Mouse (Mus musculus) spleen, postnatal 10 days (tissue): Measurements from ENCODE around the gene D630023F18Rik.

Experiments
- DNase-seq, 2 experiments: peaks; one replicate each; pipeline ENCODE4 v3.0.0; 2021 to 2022; ENCODE audit warnings: low spot score in 2 of 2

The D630023F18Rik gene

GRCm38 (mm10) chr1:65122574-65123372 lies at the start of gene D630023F18Rik:
D630023F18Rik (minus strand) TSS chr1:65123214.
- no peak for DNase-seq

GRCm38 (mm10) chr1:65171579-65171978 lies 48.6 kb upstream of the D630023F18Rik start:
- no peak for DNase-seq

GRCm38 (mm10) chr1:65169947-65170346 lies 46.9 kb upstream of the D630023F18Rik start:
- DNase-seq, result no peak

GRCm38 (mm10) chr1:65169536-65169935 lies 46.5 kb upstream of the D630023F18Rik start:
- DNase-seq, result no peak

- no peak for DNase-seq
These were observed 44.5 kb upstream of the D630023F18Rik start for GRCm38 (mm10) chr1:65167496-65167895.

GRCm38 (mm10) chr1:65162210-65162609 lies 39.2 kb upstream of the D630023F18Rik start:
- no peak for DNase-seq

- DNase-seq, result no peak
These were observed 33.1 kb upstream of the D630023F18Rik start for GRCm38 (mm10) chr1:65156111-65156510.

GRCm38 (mm10) chr1:65154814-65155213 lies 31.8 kb upstream of the D630023F18Rik start:
- DNase-seq, result no peak

GRCm38 (mm10) chr1:65147971-65148370 lies 25.0 kb upstream of the D630023F18Rik start:
- DNase-seq, result no peak

GRCm38 (mm10) chr1:65147326-65147725 lies 24.3 kb upstream of the D630023F18Rik start:
- no peak for DNase-seq

GRCm38 (mm10) chr1:65146601-65147000 lies 23.6 kb upstream of the D630023F18Rik start:
- DNase-seq, result no peak

GRCm38 (mm10) chr1:65144783-65145182 lies 21.8 kb upstream of the D630023F18Rik start:
- DNase-seq, result no peak

GRCm38 (mm10) chr1:65137560-65137959 lies 14.5 kb upstream of the D630023F18Rik start:
- DNase-seq, result no peak

GRCm38 (mm10) chr1:65132833-65133232 lies 9.8 kb upstream of the D630023F18Rik start:
- no peak for DNase-seq

GRCm38 (mm10) chr1:65131671-65132070 lies 8.7 kb upstream of the D630023F18Rik start:
- no peak for DNase-seq

- no peak for DNase-seq
These were observed 7.2 kb upstream of the D630023F18Rik start for GRCm38 (mm10) chr1:65130226-65130625.

- no peak for DNase-seq
These were observed 6.7 kb upstream of the D630023F18Rik start for GRCm38 (mm10) chr1:65129634-65130180.

GRCm38 (mm10) chr1:65119438-65119837 lies 3.6 kb downstream of the D630023F18Rik start, which contains the start of gene Gm28845:
Gm28845 (minus strand) TSS chr1:65119558.
- no peak for DNase-seq

- DNase-seq, result no peak
These were observed 4.7 kb downstream of the D630023F18Rik start for GRCm38 (mm10) chr1:65118150-65118913.

- DNase-seq, result no peak
These were observed 9.4 kb downstream of the D630023F18Rik start for GRCm38 (mm10) chr1:65113536-65114172.

- DNase-seq, result no peak
These were observed 10.2 kb downstream of the D630023F18Rik start for GRCm38 (mm10) chr1:65112807-65113196.
